Mouse (Mus musculus) limb, embryonic 11.5 days (tissue): ENCODE measurements at regions not wholly inside any gene's neighbourhood (a gene's known extent, or its start where the extent isn't known, plus 50 kb on each side); places are given as distances from the start of the nearest gene placed in this dataset.
A peak's percentile ranks its signal among the peaks of the same experiment; 100 is the strongest.

Source experiments
- ATAC-seq: fragments of 200-750 bp; cut with Nextera tagmentation; 2 replicates; pipeline ENCODE4 v1.8.0; 2017; ENCODE audit warnings: low read depth; ENCODE audit not compliant: insufficient number of reproducible peaks, low FRiP score, low TSS enrichment
- DNase-seq: peaks from one replicate; pipeline ENCODE4 v3.0.0-alpha.2; 2015; ENCODE audit warnings: low spot score
- H3K27ac ChIP-seq: fragments of 300-500 bp; sonication (generic); replicated peaks from 2 replicates; pipeline ENCODE4 v1.5.1; 2014; ENCODE audit warnings: low read depth, mild to moderate bottlenecking, low read length
- H3K27me3 ChIP-seq: fragments of 300-500 bp; sonication (generic); 2 replicates; pipeline ENCODE4 v1.6.1; 2014; ENCODE audit warnings: mild to moderate bottlenecking, low read length, mixed read lengths; ENCODE audit not compliant: control insufficient read depth, insufficient read depth
- H3K36me3 ChIP-seq: fragments of 300-500 bp; sonication (generic); 2 replicates; pipeline ENCODE4 v1.6.1; 2014; ENCODE audit warnings: mild to moderate bottlenecking, low read length, moderate library complexity, mixed read lengths; ENCODE audit not compliant: control insufficient read depth, insufficient read depth
- H3K4me1 ChIP-seq: fragments of 300-500 bp; sonication (generic); 2 replicates; pipeline ENCODE4 v1.6.1; 2014; ENCODE audit warnings: low read length, mixed read lengths; ENCODE audit not compliant: control insufficient read depth, insufficient read depth
- H3K4me2 ChIP-seq: fragments of 300-500 bp; sonication (generic); 2 replicates; pipeline ENCODE4 v1.6.1; 2014; ENCODE audit warnings: low read depth, mild to moderate bottlenecking, moderate library complexity; ENCODE audit not compliant: severe bottlenecking
- H3K4me3 ChIP-seq: fragments of 300-500 bp; sonication (generic); 2 replicates; pipeline ENCODE4 v1.5.1; 2014; ENCODE audit warnings: low read depth, low read length
- H3K9ac ChIP-seq: fragments of 300-500 bp; sonication (generic); 2 replicates; pipeline ENCODE4 v1.6.1; 2014; ENCODE audit warnings: mild to moderate bottlenecking, low read length
- H3K9me3 ChIP-seq: fragments of 300-500 bp; sonication (generic); 2 replicates; pipeline ENCODE4 v1.6.1; 2016; ENCODE audit warnings: low read length; ENCODE audit not compliant: control insufficient read depth
- WGBS: fragments of 180-500 bp; shearing (Covaris S2); extraction: QIAGEN DNeasy Blood & Tissue Kit; methylation state at CpG from one replicate; pipeline ENCODE4 v1.1.7; 2014; 5-methylcytosine and 5-hydroxymethylcytosine counted together

DNA sequence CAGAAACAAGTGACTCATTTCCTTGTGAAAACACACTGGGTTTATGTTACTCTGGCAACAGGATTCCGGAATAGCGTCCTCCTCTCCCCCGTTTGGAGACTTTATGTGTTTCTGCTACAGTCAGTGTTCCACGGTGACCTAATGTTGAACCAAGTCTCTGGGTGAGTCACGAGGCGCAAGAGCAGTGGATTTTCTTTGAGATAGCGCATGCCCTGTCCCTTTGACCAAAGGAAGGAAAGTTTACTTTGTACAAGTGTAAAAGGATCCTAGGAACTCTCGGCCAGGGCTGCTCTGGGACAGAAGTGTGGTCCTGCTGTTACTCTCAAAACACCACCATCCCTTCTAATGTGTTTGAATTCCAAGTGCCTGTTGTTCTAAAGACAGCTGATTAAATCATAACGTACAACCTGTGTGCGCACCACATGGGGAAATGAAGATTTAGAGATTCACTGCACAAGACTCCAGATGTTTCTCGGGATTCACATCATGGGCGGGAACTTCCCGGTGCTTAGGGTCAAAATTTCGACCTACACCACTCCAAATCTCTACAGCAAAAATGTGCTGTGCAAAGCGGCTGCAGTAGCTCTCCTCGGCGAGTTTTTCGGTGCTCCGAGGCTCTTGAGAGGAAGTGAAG lies 176.1 kb upstream of the Rbms1 start:
- H3K4me2 ChIP-seq: no peak overlapping the region
- WGBS: 52% methylated on average over 19 of the region's 19 CpGs
- H3K27ac ChIP-seq: no peak overlapping the region
- H3K9me3 ChIP-seq: no peaks in the 10 kb centered on the region
- no peaks in the 10 kb centered on the region for H3K36me3 ChIP-seq
- no peak overlapping the region for H3K4me3 ChIP-seq
- DNase-seq: peak; percentile 29
- ATAC-seq: peak; percentile 26; the same call in 1 of the 2 replicates
- no peaks in the 10 kb centered on the region; the same call in none of the 2 replicates for H3K4me1 ChIP-seq
- no peaks in the 10 kb centered on the region for H3K27me3 ChIP-seq
- H3K9ac ChIP-seq: no peak overlapping the region

DNA sequence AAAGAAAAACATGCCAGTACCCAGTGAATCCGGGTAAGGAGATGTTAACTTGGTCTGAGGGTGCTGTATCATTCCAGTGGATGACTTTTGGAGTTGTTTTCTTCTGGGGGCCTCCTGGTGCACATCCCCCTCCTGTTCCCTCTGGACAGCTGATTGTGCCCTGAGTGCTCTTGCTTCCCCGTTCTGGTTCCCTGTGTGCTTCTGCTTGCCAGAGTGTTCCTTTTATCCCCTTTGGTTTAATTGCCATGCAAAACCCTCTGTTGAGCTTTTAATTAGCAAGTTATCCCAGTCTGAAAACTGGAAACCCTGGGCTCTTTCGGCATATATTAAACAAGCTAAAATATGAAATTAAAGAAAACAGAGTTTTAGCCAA lies 175.6 kb upstream of the Rbms1 start:
- Histone ChIP-seq H3K36me3 (no peaks in the 10 kb centered on the region), H3K9ac (no peak overlapping the region), H3K4me1 (no peaks in the 10 kb centered on the region; the same call in none of the 2 replicates), H3K4me2 (no peak overlapping the region), H3K9me3 (no peaks in the 10 kb centered on the region), H3K27me3 (no peaks in the 10 kb centered on the region), H3K27ac (no peak overlapping the region), H3K4me3 (no peak overlapping the region)
- no peak for ATAC-seq
- 56% methylated on average over 3 of the region's 3 CpGs for WGBS
- DNase-seq: no peak

- no peaks in the 10 kb centered on the region for H3K27me3 ChIP-seq
- H3K4me2 ChIP-seq: no peak overlapping the region
- no peaks in the 10 kb centered on the region for H3K36me3 ChIP-seq
- no peak overlapping the region for H3K9ac ChIP-seq
- no peak for ATAC-seq
- no peaks in the 10 kb centered on the region for H3K9me3 ChIP-seq
- H3K4me3 ChIP-seq: no peak overlapping the region
- no peak overlapping the region for H3K27ac ChIP-seq
- no peaks in the 10 kb centered on the region; the same call in none of the 2 replicates for H3K4me1 ChIP-seq
- 54% methylated on average over 3 of the region's 3 CpGs for WGBS
- no peak for DNase-seq
Measured at GRCm38 (mm10) chr2:61137378-61137777, 174.4 kb upstream of the Rbms1 start.

GRCm38 (mm10) chr2:61136926-61137325 lies 173.9 kb upstream of the Rbms1 start:
- no peaks in the 10 kb centered on the region for H3K9me3 ChIP-seq
- no peaks in the 10 kb centered on the region; the same call in none of the 2 replicates for H3K4me1 ChIP-seq
- no peak overlapping the region for H3K4me2 ChIP-seq
- DNase-seq: no peak
- no peak overlapping the region for H3K27ac ChIP-seq
- no peak overlapping the region for H3K9ac ChIP-seq
- H3K4me3 ChIP-seq: no peak overlapping the region
- ATAC-seq: no peak
- 19% methylated on average over 1 of the region's 1 CpGs for WGBS
- no peaks in the 10 kb centered on the region for H3K36me3 ChIP-seq
- no peaks in the 10 kb centered on the region for H3K27me3 ChIP-seq

GRCm38 (mm10) chr2:61123046-61123806 lies 160.2 kb upstream of the Rbms1 start:
- Histone ChIP-seq H3K4me3 (no peak overlapping the region), H3K27me3 (no peaks in the 10 kb centered on the region), H3K27ac (no peak overlapping the region), H3K4me2 (no peak overlapping the region), H3K4me1 (no peaks in the 10 kb centered on the region), H3K9me3 (no peaks in the 10 kb centered on the region), H3K36me3 (no peaks in the 10 kb centered on the region), H3K9ac (no peak overlapping the region)
- DNase-seq (no peak), ATAC-seq (no peak)
- WGBS: 84% methylated on average over 7 of the region's 7 CpGs

DNA sequence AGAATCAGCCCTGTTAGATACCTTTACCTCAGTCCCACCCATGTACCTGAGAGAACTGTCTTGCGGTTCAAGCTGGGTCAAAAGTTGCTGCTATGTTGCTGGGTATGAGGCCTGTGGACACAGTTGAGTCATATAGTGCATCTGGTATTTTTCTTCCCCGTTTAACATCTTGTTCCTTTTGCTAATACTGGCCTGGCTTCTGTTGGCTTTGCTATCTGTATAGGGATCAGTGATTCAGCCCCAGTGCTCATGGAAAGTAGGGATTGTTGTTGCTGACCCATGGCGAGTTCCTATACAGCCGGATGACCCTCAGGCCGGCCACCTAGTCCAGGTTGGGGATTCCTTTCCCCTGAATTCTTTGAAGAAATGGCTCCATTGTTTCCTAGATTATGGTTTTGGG lies 158.3 kb upstream of the Rbms1 start:
- Histone ChIP-seq H3K4me3 (no peak overlapping the region), H3K27ac (no peak overlapping the region), H3K4me2 (no peak overlapping the region), H3K27me3 (no peaks in the 10 kb centered on the region), H3K9me3 (no peaks in the 10 kb centered on the region), H3K4me1 (no peaks in the 10 kb centered on the region), H3K36me3 (no peaks in the 10 kb centered on the region), H3K9ac (no peak overlapping the region)
- ATAC-seq (no peak), DNase-seq (no peak)
- WGBS: 88% methylated on average over 5 of the region's 5 CpGs

- Histone ChIP-seq H3K4me1 (no peaks in the 10 kb centered on the region), H3K27me3 (no peaks in the 10 kb centered on the region), H3K36me3 (no peaks in the 10 kb centered on the region), H3K4me2 (no peak overlapping the region), H3K27ac (no peak overlapping the region), H3K9me3 (no peaks in the 10 kb centered on the region), H3K9ac (no peak overlapping the region), H3K4me3 (no peak overlapping the region)
- DNase-seq: no peak
- no peak for ATAC-seq
- 69% methylated on average over 2 of the region's 2 CpGs for WGBS
Measured at GRCm38 (mm10) chr2:61114620-61115019, 151.6 kb upstream of the Rbms1 start.

DNA sequence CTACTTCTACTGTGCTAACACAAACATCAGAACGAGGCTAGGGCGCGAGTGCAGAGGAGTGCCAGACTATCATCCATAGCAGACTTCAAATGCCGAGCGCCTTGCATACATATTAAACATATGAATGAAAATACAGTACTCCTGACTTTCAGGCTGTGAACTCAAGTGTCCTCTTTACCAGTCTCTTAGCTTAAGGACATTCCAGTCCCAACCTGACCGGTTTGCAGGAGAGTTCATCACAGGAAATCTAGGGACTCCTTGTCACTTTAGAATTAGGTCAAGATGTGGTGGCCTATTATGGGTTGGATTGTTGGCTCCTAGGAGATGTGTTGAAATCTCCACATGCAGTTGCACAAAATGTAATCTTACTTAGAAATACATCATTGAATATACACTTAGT lies 150.9 kb upstream of the Rbms1 start:
- Histone ChIP-seq H3K4me3 (no peak overlapping the region), H3K9ac (no peak overlapping the region), H3K4me2 (no peak overlapping the region), H3K27me3 (no peaks in the 10 kb centered on the region), H3K4me1 (no peaks in the 10 kb centered on the region), H3K36me3 (no peaks in the 10 kb centered on the region), H3K27ac (no peak overlapping the region), H3K9me3 (no peaks in the 10 kb centered on the region)
- DNase-seq (no peak), ATAC-seq (no peak)
- WGBS: 84% methylated on average over 6 of the region's 6 CpGs
